Mouse (Mus musculus) neural tube, embryonic 15.5 days (tissue): ENCODE results near the gene Bag5. TPM values are rescaled to one million over a fixed set of nuclear protein-coding genes. Genes with fewer than 3 reads are reported as not detected.

ENCODE experiments used
- ATAC-seq: fragments of 200-750 bp; cut with Nextera tagmentation; 2 replicates; pipeline ENCODE4 v1.8.0; 2017; ENCODE audit warnings: mild to moderate bottlenecking, moderate TSS enrichment, moderate library complexity; ENCODE audit not compliant: low FRiP score
- H3K27ac ChIP-seq: fragments of 300-500 bp; sonication (generic); replicated peaks from 2 replicates; pipeline ENCODE4 v1.5.1; 2015; ENCODE audit warnings: mild to moderate bottlenecking, inconsistent platforms
- H3K27me3 ChIP-seq: fragments of 300-500 bp; sonication (generic); replicated peaks from 2 replicates; pipeline ENCODE4 v1.6.1; 2015; ENCODE audit warnings: inconsistent platforms
- H3K36me3 ChIP-seq: fragments of 300-500 bp; sonication (generic); 2 replicates; pipeline ENCODE4 v1.6.1; 2015; ENCODE audit warnings: inconsistent platforms
- H3K4me1 ChIP-seq: fragments of 300-500 bp; sonication (generic); 2 replicates; pipeline ENCODE4 v1.6.1; 2015; ENCODE audit warnings: inconsistent platforms
- H3K4me2 ChIP-seq: fragments of 300-500 bp; sonication (generic); 2 replicates; pipeline ENCODE4 v1.6.1; 2015; ENCODE audit warnings: inconsistent platforms, mild to moderate bottlenecking, moderate library complexity
- H3K4me3 ChIP-seq: fragments of 300-500 bp; sonication (generic); replicated peaks from 2 replicates; pipeline ENCODE4 v1.5.1; 2015; ENCODE audit warnings: mild to moderate bottlenecking, inconsistent platforms
- H3K9ac ChIP-seq: fragments of 300-500 bp; sonication (generic); replicated peaks from 2 replicates; pipeline ENCODE4 v1.6.1; 2015; ENCODE audit warnings: mild to moderate bottlenecking, inconsistent platforms
- H3K9me3 ChIP-seq: fragments of 300-500 bp; sonication (generic); replicated peaks from 2 replicates; pipeline ENCODE4 v1.6.1; 2016; ENCODE audit warnings: inconsistent platforms
- WGBS: fragments of 180-500 bp; shearing (Covaris S2); methylation state at CpG from one replicate; pipeline ENCODE4 v1.1.7; 2015; ENCODE audit warnings: mixed read lengths; 5-methylcytosine and 5-hydroxymethylcytosine counted together
- polyA plus RNA-seq: library from polyadenylated mRNA; unstranded; fragments of >200 nt; fragmentation: Nextera tagmentation; extraction: Ambion mirVana; gene quantifications from 2 replicates; pipeline ENCODE4 v1.2.1, GENCODE M21; 2015

The Bag5 gene
- polyA plus RNA-seq, 1 experiment from 2014 or later = 61.5 TPM

- Histone ChIP-seq H3K4me1 (peaks cover 60% of the 10 kb centered on the region), H3K4me3 (no peak overlapping the region), H3K27ac (peak overlapping the region; percentile 90), H3K36me3 (no peaks in the 10 kb centered on the region), H3K27me3 (no peaks in the 10 kb centered on the region), H3K9ac (no peak overlapping the region), H3K4me2 (peak overlapping the region; percentile 38), H3K9me3 (no peaks in the 10 kb centered on the region)
- 28% methylated on average over 13 of the region's 13 CpGs for WGBS
- peak; percentile 63; the same call in 1 of the 2 replicates for ATAC-seq
These were observed 17.9 kb downstream of the Bag5 start for GRCm38 (mm10) chr12:111694880-111695804.

GRCm38 (mm10) chr12:111694271-111694781 lies 18.7 kb downstream of the Bag5 start:
- ATAC-seq = peak; percentile 69
- peak overlapping the region; percentile 90 for H3K27ac ChIP-seq
- 3% methylated on average over 12 of the region's 12 CpGs for WGBS
- no peaks in the 10 kb centered on the region for H3K36me3 ChIP-seq
- H3K4me2 ChIP-seq = peak overlapping the region; percentile 38
- H3K4me3 ChIP-seq = no peak overlapping the region
- H3K4me1 ChIP-seq = peaks cover 60% of the 10 kb centered on the region
- H3K27me3 ChIP-seq = no peaks in the 10 kb centered on the region
- H3K9ac ChIP-seq = no peak overlapping the region; the same call in 1 of the 2 replicates
- H3K9me3 ChIP-seq = no peaks in the 10 kb centered on the region

GRCm38 (mm10) chr12:111693341-111694270 lies 19.5 kb downstream of the Bag5 start:
- no peaks in the 10 kb centered on the region for H3K27me3 ChIP-seq
- H3K4me3 ChIP-seq = no peak overlapping the region
- no peaks in the 10 kb centered on the region for H3K36me3 ChIP-seq
- H3K4me2 ChIP-seq = peak overlapping the region; percentile 38
- no peak overlapping the region for H3K9ac ChIP-seq
- ATAC-seq = peak; percentile 74
- peak overlapping the region; percentile 90 for H3K27ac ChIP-seq
- 8% methylated on average over 18 of the region's 18 CpGs for WGBS
- H3K4me1 ChIP-seq = peaks cover 60% of the 10 kb centered on the region
- H3K9me3 ChIP-seq = no peaks in the 10 kb centered on the region

GRCm38 (mm10) chr12:111692899-111693298 lies 20.2 kb downstream of the Bag5 start:
- Histone ChIP-seq H3K4me2 (no peak overlapping the region), H3K9me3 (no peaks in the 10 kb centered on the region), H3K4me1 (peaks cover 66% of the 10 kb centered on the region), H3K27me3 (no peaks in the 10 kb centered on the region), H3K4me3 (no peak overlapping the region), H3K36me3 (no peaks in the 10 kb centered on the region), H3K9ac (no peak overlapping the region), H3K27ac (peak overlapping the region; percentile 90)
- 52% methylated on average over 5 of the region's 5 CpGs for WGBS
- ATAC-seq = no peak

- Histone ChIP-seq H3K9ac (no peak overlapping the region), H3K4me3 (no peak overlapping the region)
These were observed 21.6 kb downstream of the Bag5 start for GRCm38 (mm10) chr12:111691346-111691872.

GRCm38 (mm10) chr12:111689426-111689825 lies 23.6 kb downstream of the Bag5 start:
- H3K4me1 ChIP-seq = peaks cover 59% of the 10 kb centered on the region
- H3K4me3 ChIP-seq = no peak overlapping the region
- no peak overlapping the region for H3K9ac ChIP-seq
- H3K4me2 ChIP-seq = no peak overlapping the region
- no peak overlapping the region for H3K27ac ChIP-seq
- no peak for ATAC-seq
- H3K27me3 ChIP-seq = no peaks in the 10 kb centered on the region
- no peaks in the 10 kb centered on the region for H3K36me3 ChIP-seq
- 83% methylated on average over 11 of the region's 11 CpGs for WGBS
- H3K9me3 ChIP-seq = no peaks in the 10 kb centered on the region

More at GRCm38 (mm10) chr12:111691346-111691872, 21.6 kb downstream of the Bag5 start:
- Histone ChIP-seq H3K27me3 (no peaks in the 10 kb centered on the region), H3K4me1 (peaks cover 78% of the 10 kb centered on the region), H3K36me3 (no peaks in the 10 kb centered on the region), H3K4me2 (no peak overlapping the region), H3K9me3 (no peaks in the 10 kb centered on the region), H3K27ac (peak overlapping the region; percentile 90)
- ATAC-seq = 0 out of 2 replicates have a peak, but pooled peaks have one; percentile 6
- WGBS = 3% methylated on average over 5 of the region's 5 CpGs

GRCm38 (mm10) chr12:111688069-111688428 lies 25.0 kb downstream of the Bag5 start:
- WGBS = 38% methylated on average over 2 of the region's 2 CpGs
- H3K9ac ChIP-seq = no peak overlapping the region

GRCm38 (mm10) chr12:111687350-111688068 lies 25.5 kb downstream of the Bag5 start:
- Histone ChIP-seq H3K27me3 (no peaks in the 10 kb centered on the region), H3K4me1 (peaks cover 40% of the 10 kb centered on the region), H3K9me3 (no peaks in the 10 kb centered on the region), H3K4me3 (no peak overlapping the region), H3K27ac (peak overlapping the region; percentile 83), H3K4me2 (peak overlapping the region; percentile 26; the same call in 1 of the 2 replicates), H3K36me3 (peaks cover 8% of the 10 kb centered on the region; the same call in 1 of the 2 replicates), H3K9ac (no peak overlapping the region)
- 16% methylated on average over 14 of the region's 14 CpGs for WGBS
- ATAC-seq = peak; percentile 43

More at GRCm38 (mm10) chr12:111688069-111688428, 25.0 kb downstream of the Bag5 start:
- Histone ChIP-seq H3K4me1 (peaks cover 45% of the 10 kb centered on the region), H3K9me3 (no peaks in the 10 kb centered on the region), H3K27ac (peak overlapping the region; percentile 83), H3K27me3 (no peaks in the 10 kb centered on the region), H3K4me3 (no peak overlapping the region), H3K4me2 (no peak overlapping the region), H3K36me3 (peaks cover 5% of the 10 kb centered on the region; the same call in 1 of the 2 replicates)
- ATAC-seq = no peak

GRCm38 (mm10) chr12:111686390-111686789 lies 26.7 kb downstream of the Bag5 start:
- peaks cover 29% of the 10 kb centered on the region for H3K4me1 ChIP-seq
- no peaks in the 10 kb centered on the region for H3K9me3 ChIP-seq
- no peak for ATAC-seq
- peak overlapping the region; percentile 83 for H3K27ac ChIP-seq
- no peak overlapping the region for H3K4me2 ChIP-seq
- no peak overlapping the region for H3K4me3 ChIP-seq
- 89% methylated on average over 4 of the region's 4 CpGs for WGBS
- peaks cover 8% of the 10 kb centered on the region; the same call in 1 of the 2 replicates for H3K36me3 ChIP-seq
- H3K9ac ChIP-seq = no peak overlapping the region
- H3K27me3 ChIP-seq = no peaks in the 10 kb centered on the region

GRCm38 (mm10) chr12:111682806-111683205 lies 30.3 kb downstream of the Bag5 start:
- H3K27ac ChIP-seq = no peak overlapping the region
- H3K36me3 ChIP-seq = peaks cover 14% of the 10 kb centered on the region; the same call in 1 of the 2 replicates
- H3K4me1 ChIP-seq = peaks cover 28% of the 10 kb centered on the region
- no peak for ATAC-seq
- H3K4me3 ChIP-seq = no peak overlapping the region
- H3K4me2 ChIP-seq = no peak overlapping the region
- no peak overlapping the region for H3K9ac ChIP-seq
- no peaks in the 10 kb centered on the region for H3K9me3 ChIP-seq
- no peaks in the 10 kb centered on the region for H3K27me3 ChIP-seq
- 68% methylated on average over 5 of the region's 5 CpGs for WGBS
